Mouse (Mus musculus): ENCODE results near the gene Capn11. TPM values are rescaled to one million over a fixed set of nuclear protein-coding genes. Genes with fewer than 3 reads are reported as not detected.
A peak's percentile ranks its signal among the peaks of the same experiment; 100 is the strongest.
"Not testable (repeated sequence)": the region's sequence is repeated elsewhere in the genome, so short reads cannot be mapped to it uniquely, and the experiment has no call there.

Gene Capn11
- total RNA-seq, 2 experiments from 2014 or later: 0.10 to 0.27 TPM

DNA sequence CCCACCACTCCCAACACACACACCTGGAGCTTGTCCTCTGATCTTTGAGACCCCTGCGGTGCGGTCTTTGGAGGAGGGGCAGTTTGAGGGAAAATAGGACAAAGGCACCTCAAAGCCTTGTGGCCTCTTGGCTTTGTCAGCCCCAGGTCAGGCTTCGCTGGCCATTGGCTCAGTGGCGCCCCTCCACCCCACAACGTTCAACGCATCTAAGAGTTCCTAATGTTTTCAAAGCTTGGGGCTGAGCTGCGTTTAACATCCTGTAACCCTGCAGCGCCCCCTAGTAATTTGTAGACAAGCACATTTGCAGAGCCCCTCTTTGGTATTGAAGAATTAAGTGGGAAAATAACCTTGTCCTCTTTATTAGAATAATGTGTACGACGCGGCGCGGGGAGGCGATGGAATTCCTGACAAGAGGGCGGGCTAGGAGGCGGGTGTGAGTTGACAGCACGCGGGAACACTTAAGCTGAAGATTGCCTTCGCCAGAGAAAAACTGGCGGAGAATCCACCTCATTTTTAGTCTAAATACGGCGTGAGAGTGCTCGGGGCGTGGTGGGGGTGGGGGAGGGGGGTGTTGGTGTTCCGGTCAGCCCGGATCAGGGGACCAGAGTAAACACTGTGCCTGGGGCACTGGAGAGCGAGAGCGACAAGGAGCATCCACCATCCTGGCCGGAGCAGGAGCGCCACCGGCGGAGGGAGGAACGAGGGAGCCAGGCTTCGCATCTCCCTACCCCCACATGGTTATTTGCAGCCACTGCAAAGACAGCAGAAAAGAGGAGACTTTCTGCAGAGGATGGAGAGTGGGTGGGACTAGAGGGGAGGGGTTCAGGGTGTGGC lies 29.0 kb downstream of the Capn11 start:
- DNase-seq: peak; percentile 54 to 57
- intact Hi-C loops (cut with DNase I): loop anchor here (1.0 kb wide), 1 partner anchor 45 kb away; no protein-coding TSS in a partner anchor

DNA sequence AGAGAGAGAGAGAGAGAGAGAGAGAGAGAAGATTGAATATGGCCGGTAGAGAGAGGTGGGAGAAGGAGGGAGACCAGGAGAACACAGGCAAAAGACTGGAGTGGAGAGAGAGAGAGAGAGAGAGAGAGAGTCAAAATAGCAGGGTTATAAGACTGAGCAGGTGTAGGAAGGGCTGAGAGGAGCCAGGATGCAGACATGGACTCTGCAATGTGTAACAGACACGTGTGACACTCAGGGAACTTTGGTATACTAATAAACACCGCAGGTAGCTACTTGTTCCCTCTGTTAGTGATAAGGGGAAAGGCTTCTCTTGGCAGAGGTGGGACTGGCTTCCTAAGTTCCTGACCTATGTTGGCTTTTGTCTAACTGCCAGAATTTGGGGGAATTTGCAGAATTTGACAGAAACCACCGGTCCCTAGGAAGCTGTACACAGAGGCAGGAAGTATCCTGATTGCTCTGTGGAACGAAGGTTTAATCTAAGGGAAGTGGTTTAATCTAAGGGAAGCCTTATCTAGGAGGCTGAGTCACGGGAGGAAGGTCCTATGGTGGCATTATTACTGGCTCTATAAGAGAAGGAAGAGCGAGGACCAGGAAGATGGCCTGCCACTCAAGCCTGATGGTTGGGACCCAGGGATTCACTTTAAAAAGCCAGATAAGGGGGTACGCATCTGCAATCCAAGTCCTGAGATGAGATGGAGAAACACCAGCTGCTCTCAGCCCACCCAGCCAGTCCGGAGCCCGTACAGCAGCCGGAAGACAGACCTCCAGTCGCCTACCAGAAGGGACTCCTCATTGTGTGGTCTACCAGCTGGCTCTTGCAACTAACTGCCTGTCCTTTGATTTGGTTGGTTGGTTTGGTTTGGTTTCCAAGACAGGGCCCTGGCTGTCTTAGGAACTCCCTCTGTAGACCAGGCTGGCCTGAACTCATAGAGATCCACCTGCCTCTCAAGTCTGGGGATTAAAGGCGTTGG lies 30.0 kb downstream of the Capn11 start:
- intact Hi-C loops (cut with DNase I): loop anchor here (1.0 kb wide), 1 partner anchor 44 kb away; no protein-coding TSS in a partner anchor
- DNase-seq: no peak

DNA sequence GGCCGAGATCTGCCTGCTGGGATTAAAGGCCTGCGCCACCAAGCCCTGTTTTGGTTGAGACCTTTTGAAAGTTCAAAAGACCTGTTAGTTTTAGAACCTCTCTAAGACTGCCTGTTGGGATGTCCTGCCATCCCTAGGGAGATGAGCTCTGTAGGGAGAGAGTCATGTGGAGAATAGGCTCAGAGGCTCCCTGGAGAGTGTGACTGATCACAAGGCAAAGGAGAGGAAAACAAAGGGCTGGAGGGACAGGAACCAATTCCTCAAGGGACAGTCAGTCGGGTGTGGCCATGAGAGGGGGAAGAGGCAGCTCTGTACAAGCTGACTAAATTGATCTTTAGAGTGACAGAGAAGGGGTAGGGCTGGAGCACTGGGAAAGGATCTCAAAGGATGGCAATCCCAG lies 31.0 kb downstream of the Capn11 start:
- intact Hi-C loops (cut with DNase I): no loop called here

DNA sequence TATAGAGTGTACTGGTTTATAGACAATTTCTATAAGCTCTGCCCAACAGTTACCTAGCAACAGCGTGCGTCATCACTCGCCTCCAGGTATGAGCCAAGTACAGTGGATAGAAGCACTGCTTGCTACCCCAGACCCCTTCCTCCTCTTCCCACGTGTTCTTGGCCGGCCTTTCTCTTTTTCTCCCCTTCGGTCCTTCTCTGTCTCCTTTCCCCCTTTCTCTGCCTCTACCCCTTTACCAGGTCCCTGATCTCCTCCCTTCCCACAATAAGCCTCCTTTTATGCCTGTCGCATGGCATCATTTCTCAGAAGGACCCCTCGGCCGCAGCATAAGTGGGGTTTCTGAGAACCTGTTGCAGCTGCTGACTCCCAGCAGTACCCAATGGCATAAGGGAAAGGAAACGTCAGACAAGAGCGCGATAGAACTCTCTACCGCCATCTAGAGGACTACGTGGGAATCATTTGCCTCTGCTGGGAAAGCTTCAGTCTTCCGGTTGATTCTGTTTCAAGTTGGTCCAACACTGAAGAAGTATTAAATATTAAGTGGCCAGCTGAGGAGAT lies 32.5 kb downstream of the Capn11 start:
- intact Hi-C loops (cut with DNase I): no loop called here
- peak in 1 of 2 experiments; percentile 68 for DNase-seq

More for the DNA sequence above, 31.0 kb downstream of the Capn11 start:
- DNase-seq: no peak

DNA sequence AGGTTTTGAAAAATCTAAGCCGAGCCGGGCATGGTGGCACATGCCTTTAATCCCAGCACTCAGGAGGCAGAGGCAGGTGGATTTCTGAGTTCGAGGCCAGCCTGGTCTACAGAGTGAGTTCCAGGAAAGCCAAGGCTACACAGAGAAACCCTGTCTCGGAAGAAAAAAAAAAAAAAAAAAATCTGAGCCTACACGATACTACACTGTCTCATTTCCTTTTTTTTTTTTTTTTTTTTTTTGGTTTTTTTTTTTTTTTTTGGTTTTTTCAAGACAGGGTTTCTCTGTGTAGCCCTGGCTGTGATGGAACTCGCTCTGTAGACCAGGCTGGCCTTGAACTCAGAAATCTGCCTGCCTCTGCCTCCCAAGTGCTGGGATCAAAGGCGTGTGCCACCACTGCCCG lies 35.7 kb downstream of the Capn11 start:
- DNase-seq; intact Hi-C loops (cut with DNase I): not testable (repeated sequence)

DNA sequence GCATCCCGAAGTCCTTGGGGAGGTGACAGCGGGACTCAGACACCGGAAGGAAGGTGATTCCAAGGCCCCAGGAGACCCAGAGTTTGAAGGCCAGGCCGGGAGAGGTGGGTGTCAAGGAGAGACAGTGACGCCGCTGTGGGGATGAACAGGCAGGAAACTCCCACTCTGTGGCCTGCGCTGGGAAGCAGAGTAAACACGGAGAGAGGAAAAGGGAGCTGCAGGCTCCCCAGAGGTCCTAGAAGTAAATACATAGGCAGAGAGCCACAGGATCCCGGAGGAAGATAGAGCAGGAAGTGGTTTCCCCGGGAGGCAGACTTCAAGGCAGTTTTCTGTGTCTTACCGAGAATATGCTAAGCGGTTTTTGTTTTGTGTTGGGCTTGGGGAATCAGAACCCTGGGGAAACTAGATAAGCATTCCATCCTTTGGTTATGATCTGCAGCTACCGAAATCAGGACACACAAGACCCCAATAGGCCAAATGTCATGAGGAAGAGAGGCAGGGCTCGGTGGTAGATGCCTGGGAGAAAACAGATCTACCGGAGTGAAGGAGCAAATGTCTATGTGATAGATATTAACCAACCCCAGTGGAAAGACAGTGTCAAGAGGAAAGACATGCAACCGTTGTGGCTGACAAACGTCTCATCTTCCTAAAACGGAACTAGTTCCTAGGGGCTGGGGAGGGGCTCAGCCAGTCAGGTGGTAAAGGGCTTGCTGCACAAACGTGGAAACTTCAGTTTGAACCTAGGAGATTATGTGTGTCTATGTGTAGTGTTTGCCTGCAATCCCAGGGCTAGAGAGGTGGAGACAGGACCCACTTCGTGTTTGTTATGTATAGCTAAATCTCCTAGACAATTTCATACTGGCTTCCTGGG lies 39.5 kb downstream of the Capn11 start:
- DNase-seq: no peak
- intact Hi-C loops (cut with DNase I): no loop called here

DNA sequence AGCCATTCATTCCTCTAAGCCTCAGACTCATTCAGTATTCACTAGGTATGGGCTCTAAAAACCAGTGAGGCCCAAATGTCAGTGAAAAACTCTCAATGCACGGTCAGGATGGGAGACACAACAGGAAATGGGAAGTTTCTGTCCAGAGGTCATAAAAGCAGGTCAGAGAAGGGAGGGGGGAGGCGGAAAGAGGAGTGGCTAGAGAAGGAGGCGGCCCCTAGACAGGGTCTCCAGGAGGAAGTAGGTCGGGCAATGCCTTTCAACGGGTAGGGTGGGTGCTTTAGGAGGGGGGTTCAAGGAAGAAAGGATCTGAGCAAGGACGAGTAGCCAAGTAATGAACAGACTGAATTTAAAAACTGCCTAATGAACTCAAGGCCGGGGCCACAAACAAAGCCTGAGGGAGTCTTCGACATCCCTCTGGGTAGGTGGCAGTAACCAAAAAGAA lies 40.2 kb downstream of the Capn11 start:
- peak in 1 of 2 experiments; percentile 39 for DNase-seq
- intact Hi-C loops (cut with DNase I): no loop called here

DNA sequence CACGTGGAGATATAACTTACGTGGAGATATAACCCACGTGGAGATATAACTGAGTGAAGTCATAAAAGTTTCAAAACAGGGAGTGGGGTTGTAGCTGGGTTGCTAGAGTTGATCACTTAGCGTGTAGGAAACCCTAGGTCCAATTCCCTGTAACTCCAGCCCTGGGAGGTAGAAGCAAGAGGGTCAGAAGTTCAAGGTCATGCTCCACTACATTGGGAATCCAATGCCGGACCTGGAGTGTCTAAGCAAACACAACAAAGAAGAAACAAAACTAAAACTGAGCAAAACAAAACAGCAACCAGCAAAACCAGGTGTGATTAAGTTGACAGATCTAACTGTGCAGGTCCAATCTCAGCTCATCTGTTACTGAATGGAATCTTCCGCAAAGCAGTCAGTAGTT lies 41.5 kb downstream of the Capn11 start:
- DNase-seq: no peak
- intact Hi-C loops (cut with DNase I): no loop called here

DNA sequence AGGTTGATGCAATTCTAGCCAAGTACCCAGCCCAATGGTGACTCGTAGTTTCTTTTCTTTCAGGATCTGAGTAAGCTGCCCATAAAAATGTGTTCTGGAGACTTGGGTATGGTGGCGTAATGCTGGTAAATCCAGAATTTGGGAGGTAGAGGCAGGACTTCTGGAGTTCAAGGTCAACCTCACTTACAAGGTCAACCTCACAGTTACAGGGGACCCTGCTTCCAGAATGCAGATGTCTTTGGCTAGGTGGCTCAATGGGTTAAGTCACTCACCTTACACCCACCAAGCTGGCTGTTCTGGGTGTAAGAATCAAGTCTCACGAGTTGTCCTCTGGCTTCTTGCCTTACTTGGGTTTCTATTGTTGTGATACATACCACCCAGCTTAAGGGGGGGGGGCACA lies 42.4 kb downstream of the Capn11 start:
- DNase-seq: no peak
- intact Hi-C loops (cut with DNase I): no loop called here

DNA sequence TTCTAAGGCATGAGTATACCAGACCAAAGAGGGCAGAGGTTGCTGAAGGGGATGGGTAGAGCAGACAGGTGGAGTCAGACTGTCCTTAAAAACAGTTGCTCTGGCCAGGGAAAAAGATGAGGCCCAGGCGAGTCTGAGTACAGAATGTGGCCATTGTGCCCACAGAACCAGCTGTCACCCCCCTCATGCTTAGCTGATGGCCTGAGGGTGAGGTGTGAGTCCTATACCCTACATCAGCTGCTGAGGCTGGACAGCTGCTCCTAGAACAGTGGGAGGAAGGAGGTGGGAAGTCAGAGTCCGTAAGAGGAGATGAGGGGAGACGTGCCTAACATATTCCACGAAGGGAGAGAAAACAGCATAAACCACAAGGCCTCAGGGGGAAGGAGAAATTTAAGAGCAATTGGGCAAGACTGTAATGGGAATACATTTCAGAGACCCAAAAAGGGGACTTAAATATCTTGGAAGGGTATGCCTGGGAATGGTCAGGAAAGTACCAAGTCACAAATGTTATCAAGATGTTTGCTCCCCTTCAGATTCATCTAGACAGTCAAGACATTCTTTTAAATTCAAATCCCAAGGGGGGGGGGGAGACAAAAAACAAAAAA lies 43.0 kb downstream of the Capn11 start:
- no peak for DNase-seq
- intact Hi-C loops (cut with DNase I): no loop called here

DNA sequence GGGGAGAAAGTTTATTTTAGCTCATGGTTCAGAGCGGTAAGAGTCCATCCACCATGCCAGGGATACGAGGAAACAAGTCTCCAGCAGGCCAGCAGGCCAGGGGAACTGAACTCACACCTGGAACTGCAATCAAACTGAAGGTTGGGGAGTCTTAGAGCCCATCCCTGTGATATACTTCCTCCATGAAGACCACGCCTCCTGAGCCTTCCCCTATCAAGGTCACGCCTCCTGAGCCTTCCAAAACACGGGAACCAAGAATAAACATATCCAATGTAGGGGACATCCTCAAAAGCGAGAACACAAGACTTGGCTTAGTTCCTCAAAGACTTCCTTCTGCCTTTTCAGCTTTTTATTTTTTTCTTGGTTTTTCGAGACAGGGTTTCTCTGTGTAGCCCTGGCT lies 46.2 kb downstream of the Capn11 start:
- intact Hi-C loops (cut with DNase I): no loop called here
- DNase-seq: no peak

DNA sequence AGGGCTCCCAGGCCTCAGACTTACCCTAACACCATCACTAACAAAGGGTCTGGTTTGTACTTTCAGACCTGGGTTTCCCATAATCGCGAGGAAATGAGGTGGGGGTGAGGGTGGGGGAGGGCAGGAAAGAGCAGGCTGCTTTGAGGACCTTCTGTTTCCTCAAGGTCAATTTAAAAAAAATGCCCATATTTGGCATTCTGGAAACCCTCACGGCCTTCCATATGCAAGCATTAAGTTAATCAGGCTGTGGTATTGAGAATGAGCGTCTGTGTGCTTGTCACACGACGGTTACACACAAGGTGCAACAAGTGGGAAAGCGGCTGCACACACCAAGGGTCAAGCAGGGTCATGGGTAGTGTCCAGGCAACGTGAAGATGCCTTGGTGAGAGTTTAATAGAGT lies 47.1 kb downstream of the Capn11 start:
- intact Hi-C loops (cut with DNase I): no loop called here
- DNase-seq: no peak

DNA sequence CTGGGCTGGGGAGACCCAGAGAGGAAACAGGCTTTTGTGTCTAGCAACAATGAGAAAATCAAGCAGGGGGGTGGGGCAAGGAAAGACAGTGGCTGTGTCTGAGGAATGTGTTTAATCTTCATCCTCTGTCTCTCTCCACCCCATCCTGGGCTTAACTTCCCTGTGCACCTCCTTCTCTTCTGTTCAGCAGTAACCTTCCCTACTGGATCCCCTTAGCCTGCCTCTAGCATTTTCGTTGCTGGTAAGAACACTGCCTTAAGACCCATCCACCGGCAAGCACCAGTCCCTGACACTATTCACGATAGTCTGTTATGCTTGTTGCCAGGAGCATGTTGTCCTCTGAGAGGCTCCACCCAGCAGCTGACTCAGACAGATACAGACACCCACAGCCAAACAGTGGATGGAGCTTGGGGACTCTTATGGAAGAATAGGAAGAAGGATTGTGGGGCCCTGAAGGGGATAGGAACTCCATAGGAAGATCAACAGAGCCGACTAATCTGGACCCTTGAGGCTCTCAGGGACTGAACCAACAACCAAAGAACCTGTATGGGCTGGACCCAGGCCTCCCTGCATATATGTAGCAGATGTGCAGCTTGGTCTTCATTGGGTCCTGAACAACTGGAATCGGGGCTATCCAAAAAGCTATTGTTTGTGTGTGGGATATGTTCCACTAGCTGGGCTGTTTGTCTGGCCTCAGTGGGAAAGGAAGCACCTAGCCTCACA lies 48.8 kb downstream of the Capn11 start:
- intact Hi-C loops (cut with DNase I): no loop called here

DNA sequence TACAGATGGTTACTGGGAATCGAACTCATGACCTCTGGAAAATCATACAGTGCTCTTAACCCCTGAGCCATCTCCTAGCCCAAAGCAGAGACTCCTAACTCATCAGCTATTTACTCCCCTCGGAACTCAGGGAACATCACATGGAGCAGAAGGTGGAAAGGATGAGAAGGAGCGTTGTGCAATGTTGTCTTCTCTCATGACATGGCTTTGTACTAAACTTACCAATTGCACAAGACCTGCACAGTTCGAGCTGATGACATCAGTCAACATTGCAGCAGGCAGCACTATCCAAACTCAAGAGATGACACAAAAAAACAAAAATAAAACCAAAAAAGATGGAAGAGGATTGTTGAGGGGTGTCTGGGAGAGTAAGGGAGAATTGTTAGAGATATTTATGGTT lies 50.7 kb downstream of the Capn11 start:
- intact Hi-C loops (cut with DNase I): no loop called here
- DNase-seq: no peak

More for the DNA sequence above, 48.8 kb downstream of the Capn11 start:
- no peak for DNase-seq

DNA sequence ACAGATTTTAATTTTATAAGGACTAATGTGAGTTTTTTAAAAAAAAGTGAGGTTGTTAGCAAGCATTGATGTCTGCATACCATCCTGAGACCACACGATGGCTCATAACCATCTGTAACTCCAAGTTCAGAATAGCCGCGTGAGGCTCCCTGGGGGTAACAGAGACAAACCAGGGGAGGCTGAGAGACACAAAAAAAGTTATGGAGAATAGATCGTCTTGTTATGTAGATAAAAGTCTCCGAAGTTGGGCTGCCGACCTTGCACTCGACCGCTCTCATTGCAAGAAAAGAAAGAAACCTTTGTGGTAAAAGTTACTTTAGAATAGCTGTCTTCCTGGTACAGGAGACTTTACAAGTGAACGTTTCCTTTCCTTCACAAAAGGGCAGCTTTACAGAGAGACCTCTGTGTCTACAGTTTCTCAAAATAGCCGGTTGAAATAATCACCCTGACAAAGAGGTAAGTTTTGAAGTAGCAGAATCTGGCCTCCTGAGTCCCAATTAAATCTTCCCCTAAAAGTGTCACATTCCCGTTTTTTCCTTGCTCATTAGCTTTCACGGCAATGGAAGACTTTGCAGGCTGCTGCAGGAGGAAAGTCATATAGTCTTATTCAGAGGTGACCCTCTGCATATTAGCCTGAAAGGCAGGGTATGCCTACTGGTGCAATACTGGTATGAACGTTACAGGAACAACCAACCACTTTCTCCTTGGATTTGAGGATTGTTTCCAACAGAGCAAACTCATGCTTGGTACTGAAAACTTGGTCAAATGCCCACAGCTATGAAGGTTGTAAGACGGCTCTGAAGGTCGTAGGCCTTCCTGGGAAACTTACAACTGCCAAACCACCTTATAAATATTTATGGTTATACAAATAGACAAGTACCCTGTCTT lies 51.9 kb downstream of the Capn11 start:
- intact Hi-C loops (cut with DNase I): no loop called here
- DNase-seq: no peak

DNA sequence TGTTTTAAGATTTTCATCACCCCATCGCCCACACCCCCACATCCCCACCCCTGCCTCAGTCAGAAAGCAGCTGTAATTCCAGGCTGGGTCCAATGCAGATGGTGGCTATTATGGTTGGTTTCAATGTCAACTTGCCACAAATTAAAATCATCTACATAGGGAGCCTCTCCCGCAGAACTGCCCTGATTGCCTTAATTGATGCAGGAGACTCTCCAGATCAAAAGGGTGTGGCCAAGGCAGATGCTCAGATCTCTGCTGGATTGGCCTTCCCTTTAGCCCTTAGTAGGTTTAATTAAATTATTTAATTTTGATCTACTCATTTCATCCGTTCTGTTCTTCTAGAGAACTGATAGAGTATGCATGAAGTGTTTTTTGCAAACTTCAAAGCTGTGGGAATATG lies 56.1 kb downstream of the Capn11 start:
- intact Hi-C loops (cut with DNase I): no loop called here
- DNase-seq: no peak

DNA sequence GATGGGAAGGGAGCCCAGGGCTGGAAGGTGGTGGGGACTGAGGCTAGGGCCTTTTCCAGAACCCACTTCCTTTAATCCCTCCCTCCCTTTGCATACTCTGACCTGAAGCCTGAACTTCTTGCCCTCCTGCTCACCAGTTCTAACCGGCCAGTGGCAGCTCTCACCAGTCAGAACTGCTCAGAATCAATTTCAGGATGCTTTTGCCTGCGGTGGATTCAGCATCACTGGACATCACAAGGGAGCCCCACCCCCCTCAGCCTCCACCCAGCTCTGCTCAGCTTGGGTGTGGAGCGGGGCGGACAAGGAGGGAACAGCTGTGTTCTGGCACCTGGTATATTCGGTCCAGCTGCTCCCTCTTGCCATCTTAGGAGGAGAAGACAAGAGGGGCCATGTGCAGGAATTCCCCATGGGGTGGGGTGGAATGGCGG lies 57.2 kb downstream of the Capn11 start, which contains the start of gene Mymx:
Gene Mymx (minus strand): TSS at position 226 of the 428 bp plus-strand sequence.
- no peak for DNase-seq
- intact Hi-C loops (cut with DNase I): no loop called here

DNA sequence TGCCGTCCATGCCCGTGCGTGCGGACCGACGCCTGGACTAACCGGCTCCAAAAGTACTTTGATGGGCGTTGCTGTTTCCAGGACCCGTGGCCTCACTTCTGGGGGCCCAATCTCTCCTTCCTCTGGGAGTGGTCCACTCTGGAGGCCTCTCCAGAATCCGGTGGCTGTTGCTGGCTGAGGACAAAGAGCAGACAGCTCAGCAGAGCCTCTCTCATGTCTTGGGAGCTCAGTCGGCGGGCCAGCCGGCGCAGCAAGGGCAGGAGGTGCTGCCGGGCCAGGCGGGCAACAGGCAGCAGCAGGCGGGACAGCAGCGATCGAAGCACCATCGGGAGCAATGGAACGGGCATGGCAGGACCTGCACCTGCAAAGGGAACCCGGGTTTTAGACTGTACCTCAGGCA lies 57.8 kb downstream of the Capn11 start:
- intact Hi-C loops (cut with DNase I): no loop called here
- DNase-seq: no peak

Data from gastrocnemius, postnatal 36 days (tissue).